Mouse (Mus musculus): ENCODE measurements around the gene Cd83. TPM values are rescaled to one million over a fixed set of nuclear protein-coding genes. Genes with fewer than 3 reads are reported as not detected.

The Cd83 gene
- polyA plus RNA-seq, 1 experiment from 2014 or later = 3.8 TPM

GRCm38 (mm10) chr13:43802361-43803137 lies 18.0 kb downstream of the Cd83 start:
- Histone ChIP-seq H3K4me1 (peaks cover 15% of the 10 kb centered on the region), H3K9me3 (no peaks in the 10 kb centered on the region), H3K4me3 (no peak overlapping the region), H3K27ac (no peak overlapping the region), H3K27me3 (ENCODE audit: poor library complexity, severe bottlenecking) (peaks cover 17% of the 10 kb centered on the region; the same call in 1 of the 2 replicates), H3K36me3 (replicated peaks) (peaks cover 8% of the 10 kb centered on the region)
- WGBS = 89% methylated on average over 8 of the region's 8 CpGs
- DNase-seq (ENCODE audit: extremely low spot score, low spot score) = no peak

GRCm38 (mm10) chr13:43804648-43805047 lies 20.1 kb downstream of the Cd83 start:
- Histone ChIP-seq H3K4me3 (no peak overlapping the region), H3K36me3 (replicated peaks) (peaks cover 8% of the 10 kb centered on the region), H3K27ac (no peak overlapping the region), H3K4me1 (peaks cover 17% of the 10 kb centered on the region), H3K9me3 (no peaks in the 10 kb centered on the region), H3K27me3 (ENCODE audit: poor library complexity, severe bottlenecking) (peaks cover 23% of the 10 kb centered on the region)
- WGBS = 89% methylated on average over 3 of the region's 3 CpGs
- DNase-seq (ENCODE audit: extremely low spot score, low spot score) = no peak

GRCm38 (mm10) chr13:43805159-43805758 lies 20.7 kb downstream of the Cd83 start:
- no peak overlapping the region for H3K27ac ChIP-seq
- H3K4me1 ChIP-seq = peaks cover 17% of the 10 kb centered on the region
- peaks cover 27% of the 10 kb centered on the region for H3K27me3 ChIP-seq (ENCODE audit: poor library complexity, severe bottlenecking)
- WGBS = 86% methylated on average over 5 of the region's 5 CpGs
- H3K9me3 ChIP-seq = no peaks in the 10 kb centered on the region
- no peak for DNase-seq (ENCODE audit: extremely low spot score, low spot score)
- no peak overlapping the region for H3K4me3 ChIP-seq
- H3K36me3 ChIP-seq (replicated peaks) = peaks cover 8% of the 10 kb centered on the region

- Histone ChIP-seq H3K9me3 (no peaks in the 10 kb centered on the region), H3K27me3 (ENCODE audit: poor library complexity, severe bottlenecking) (peaks cover 34% of the 10 kb centered on the region), H3K27ac (peak overlapping the region; percentile 48; the same call in 1 of the 2 replicates), H3K4me1 (peaks cover 17% of the 10 kb centered on the region), H3K36me3 (replicated peaks) (peaks cover 4% of the 10 kb centered on the region), H3K4me3 (no peak overlapping the region)
- no peak for DNase-seq (ENCODE audit: extremely low spot score, low spot score)
- WGBS = 69% methylated on average over 14 of the region's 14 CpGs
Observed at GRCm38 (mm10) chr13:43806371-43807271, 22.0 kb downstream of the Cd83 start.

- peaks cover 17% of the 10 kb centered on the region for H3K4me1 ChIP-seq
- H3K4me3 ChIP-seq = no peak overlapping the region
- no peaks in the 10 kb centered on the region for H3K9me3 ChIP-seq
- peaks cover 34% of the 10 kb centered on the region for H3K27me3 ChIP-seq (ENCODE audit: poor library complexity, severe bottlenecking)
- 75% methylated on average over 3 of the region's 3 CpGs for WGBS
- DNase-seq (ENCODE audit: extremely low spot score, low spot score) = no peak
- no peaks in the 10 kb centered on the region; the same call in 1 of the 2 replicates for H3K36me3 ChIP-seq (replicated peaks)
- peak overlapping the region; percentile 48; the same call in 1 of the 2 replicates for H3K27ac ChIP-seq
Observed at GRCm38 (mm10) chr13:43807272-43807675, 22.7 kb downstream of the Cd83 start.

- no peak for DNase-seq (ENCODE audit: extremely low spot score, low spot score)
- Histone ChIP-seq H3K9me3 (no peaks in the 10 kb centered on the region; the same call in 1 of the 2 replicates), H3K36me3 (replicated peaks) (no peaks in the 10 kb centered on the region), H3K27ac (no peak overlapping the region), H3K4me3 (no peak overlapping the region), H3K4me1 (peaks cover 17% of the 10 kb centered on the region), H3K27me3 (ENCODE audit: poor library complexity, severe bottlenecking) (peaks cover 27% of the 10 kb centered on the region)
- WGBS = 81% methylated on average over 6 of the region's 6 CpGs
Observed at GRCm38 (mm10) chr13:43810621-43811020, 26.0 kb downstream of the Cd83 start.

GRCm38 (mm10) chr13:43811835-43812234 lies 27.3 kb downstream of the Cd83 start:
- peaks cover 9% of the 10 kb centered on the region for H3K4me1 ChIP-seq
- WGBS = 86% methylated on average over 3 of the region's 3 CpGs

GRCm38 (mm10) chr13:43813431-43813830 lies 28.9 kb downstream of the Cd83 start:
- no peaks in the 10 kb centered on the region for H3K36me3 ChIP-seq (replicated peaks)
- H3K27me3 ChIP-seq (ENCODE audit: poor library complexity, severe bottlenecking) = peaks cover 18% of the 10 kb centered on the region
- H3K27ac ChIP-seq = no peak overlapping the region
- no peak overlapping the region for H3K4me3 ChIP-seq
- H3K4me1 ChIP-seq = no peaks in the 10 kb centered on the region
- 96% methylated on average over 8 of the region's 8 CpGs for WGBS
- no peak for DNase-seq (ENCODE audit: extremely low spot score, low spot score)
- no peaks in the 10 kb centered on the region; the same call in 1 of the 2 replicates for H3K9me3 ChIP-seq

More at GRCm38 (mm10) chr13:43811835-43812234, 27.3 kb downstream of the Cd83 start:
- H3K27ac ChIP-seq = no peak overlapping the region
- no peak overlapping the region for H3K4me3 ChIP-seq
- H3K36me3 ChIP-seq (replicated peaks) = no peaks in the 10 kb centered on the region
- DNase-seq (ENCODE audit: extremely low spot score, low spot score) = no peak
- H3K9me3 ChIP-seq = no peaks in the 10 kb centered on the region; the same call in 1 of the 2 replicates
- peaks cover 22% of the 10 kb centered on the region for H3K27me3 ChIP-seq (ENCODE audit: poor library complexity, severe bottlenecking)

- DNase-seq (ENCODE audit: extremely low spot score, low spot score) = no peak
- Histone ChIP-seq H3K36me3 (replicated peaks) (no peaks in the 10 kb centered on the region), H3K4me3 (no peak overlapping the region), H3K9me3 (no peaks in the 10 kb centered on the region; the same call in 1 of the 2 replicates), H3K27ac (no peak overlapping the region), H3K4me1 (no peaks in the 10 kb centered on the region), H3K27me3 (ENCODE audit: poor library complexity, severe bottlenecking) (no peaks in the 10 kb centered on the region)
- WGBS = 80% methylated on average over 3 of the region's 3 CpGs
Observed at GRCm38 (mm10) chr13:43817461-43817860, 32.9 kb downstream of the Cd83 start.

GRCm38 (mm10) chr13:43818307-43819019 lies 33.9 kb downstream of the Cd83 start:
- no peak overlapping the region for H3K4me3 ChIP-seq
- H3K27me3 ChIP-seq (ENCODE audit: poor library complexity, severe bottlenecking) = no peaks in the 10 kb centered on the region
- H3K36me3 ChIP-seq (replicated peaks) = no peaks in the 10 kb centered on the region
- H3K4me1 ChIP-seq = no peaks in the 10 kb centered on the region
- no peak overlapping the region for H3K27ac ChIP-seq
- no peaks in the 10 kb centered on the region; the same call in 1 of the 2 replicates for H3K9me3 ChIP-seq
- WGBS = 86% methylated on average over 7 of the region's 7 CpGs
- DNase-seq (ENCODE audit: extremely low spot score, low spot score) = no peak

- Histone ChIP-seq H3K4me1 (no peaks in the 10 kb centered on the region), H3K9me3 (no peaks in the 10 kb centered on the region; the same call in 1 of the 2 replicates), H3K4me3 (no peak overlapping the region), H3K27ac (no peak overlapping the region), H3K27me3 (ENCODE audit: poor library complexity, severe bottlenecking) (no peaks in the 10 kb centered on the region), H3K36me3 (replicated peaks) (no peaks in the 10 kb centered on the region)
- 95% methylated on average over 6 of the region's 6 CpGs for WGBS
- no peak for DNase-seq (ENCODE audit: extremely low spot score, low spot score)
Observed at GRCm38 (mm10) chr13:43819020-43819310, 34.4 kb downstream of the Cd83 start.

GRCm38 (mm10) chr13:43820071-43820470 lies 35.5 kb downstream of the Cd83 start:
- no peak for DNase-seq (ENCODE audit: extremely low spot score, low spot score)
- H3K27ac ChIP-seq = no peak overlapping the region
- no peak overlapping the region for H3K4me3 ChIP-seq
- no peaks in the 10 kb centered on the region for H3K27me3 ChIP-seq (ENCODE audit: poor library complexity, severe bottlenecking)
- no peaks in the 10 kb centered on the region for H3K4me1 ChIP-seq
- H3K9me3 ChIP-seq = no peaks in the 10 kb centered on the region; the same call in 1 of the 2 replicates
- H3K36me3 ChIP-seq (replicated peaks) = no peaks in the 10 kb centered on the region
- WGBS = 93% methylated on average over 8 of the region's 8 CpGs
